Mouse (Mus musculus) forebrain, postnatal 0 days (tissue): ENCODE results near the gene Cyp17a1. TPM values are rescaled to one million over a fixed set of nuclear protein-coding genes. Genes with fewer than 3 reads are reported as not detected.

Experiments
- ATAC-seq: fragments of 200-750 bp; cut with Nextera tagmentation; 2 replicates; pipeline ENCODE4 v1.8.0; 2017; ENCODE audit warnings: mild to moderate bottlenecking, moderate library complexity
- DNase-seq: peaks from one replicate; pipeline ENCODE4 v3.0.0-alpha.2; 2015
- H3K27ac ChIP-seq: fragments of 300-500 bp; sonication (generic); 2 replicates; pipeline ENCODE4 v1.5.1; 2014; ENCODE audit warnings: low read depth, mild to moderate bottlenecking, antibody characterized with exemption, low read length, moderate library complexity, mixed read lengths
- H3K27me3 ChIP-seq: fragments of 300-500 bp; sonication (generic); 2 replicates; pipeline ENCODE4 v1.6.1; 2014; ENCODE audit warnings: mild to moderate bottlenecking, low read length, mixed read lengths; ENCODE audit not compliant: insufficient read depth
- H3K36me3 ChIP-seq: fragments of 300-500 bp; sonication (generic); 2 replicates; pipeline ENCODE4 v1.6.1; 2014; ENCODE audit warnings: mild to moderate bottlenecking, moderate library complexity; ENCODE audit not compliant: insufficient read depth
- H3K4me1 ChIP-seq: fragments of 300-500 bp; sonication (generic); 2 replicates; pipeline ENCODE4 v1.6.1; 2014; ENCODE audit warnings: antibody characterized with exemption; ENCODE audit not compliant: insufficient read depth
- H3K4me2 ChIP-seq: fragments of 300-500 bp; sonication (generic); 2 replicates; pipeline ENCODE4 v1.6.1; 2014; ENCODE audit warnings: low read depth, mild to moderate bottlenecking, moderate library complexity
- H3K4me3 ChIP-seq: fragments of 300-500 bp; sonication (generic); 2 replicates; pipeline ENCODE4 v1.5.1; 2014; ENCODE audit warnings: low read depth, low read length, mixed read lengths
- H3K9ac ChIP-seq: fragments of 300-500 bp; sonication (generic); 2 replicates; pipeline ENCODE4 v1.6.1; 2014; ENCODE audit warnings: mild to moderate bottlenecking
- H3K9me3 ChIP-seq: fragments of 300-500 bp; sonication (generic); 2 replicates; pipeline ENCODE4 v1.6.1; 2016; ENCODE audit warnings: low read length
- CTCF ChIP-seq: sonication (generic); IDR thresholded peaks from 2 replicates; pipeline ENCODE4 v1.5.1; 2016; ENCODE audit warnings: antibody characterized with exemption, control low read depth, low read depth
- WGBS: fragments of 180-500 bp; shearing (Covaris S2); extraction: QIAGEN DNeasy Blood & Tissue Kit; methylation state at CpG from one replicate; pipeline ENCODE4 v1.1.7; 2014; 5-methylcytosine and 5-hydroxymethylcytosine counted together
- polyA plus RNA-seq: library from polyadenylated mRNA; unstranded; fragments of >200 nt; fragmentation: Nextera tagmentation; extraction: Ambion mirVana; gene quantifications from 2 replicates; pipeline ENCODE4 v1.2.1, GENCODE M21; 2015
- total RNA-seq: library from RNA; depleted of rRNA; stranded (reverse); fragments of >200 nt; gene quantifications from 2 replicates; pipeline ENCODE4 v1.2.3, GENCODE M21; 2014

Cyp17a1 gene
- total and polyA plus RNA-seq, 2 experiments from 2014 or later = not detected

- 48% methylated on average over 12 of the region's 12 CpGs for WGBS
- no peak for DNase-seq
- Histone ChIP-seq H3K9ac (no peak overlapping the region), H3K9me3 (no peaks in the 10 kb centered on the region), H3K27me3 (no peaks in the 10 kb centered on the region), H3K4me2 (0 out of 2 replicates have a peak overlapping the region, but pooled peaks have one; percentile 31), H3K36me3 (no peaks in the 10 kb centered on the region), H3K4me1 (peaks cover 25% of the 10 kb centered on the region; the same call in 1 of the 2 replicates), H3K4me3 (no peak overlapping the region), H3K27ac (no peak overlapping the region)
- no peak; the same call in 1 of the 2 replicates for ATAC-seq
- TF ChIP-seq CTCF = no peak
Observed at GRCm38 (mm10) chr19:46622659-46623193, 50.2 kb downstream of the Cyp17a1 start.

- H3K36me3 ChIP-seq = no peaks in the 10 kb centered on the region
- TF ChIP-seq CTCF = no peak
- H3K9ac ChIP-seq = no peak overlapping the region
- ATAC-seq (no peak), DNase-seq (no peak)
- no peaks in the 10 kb centered on the region for H3K27me3 ChIP-seq
- no peaks in the 10 kb centered on the region for H3K9me3 ChIP-seq
- H3K4me2 ChIP-seq = no peak overlapping the region
- H3K27ac ChIP-seq = no peak overlapping the region; the same call in 1 of the 2 replicates
- H3K4me1 ChIP-seq = peaks cover 25% of the 10 kb centered on the region; the same call in 1 of the 2 replicates
- 64% methylated on average over 19 of the region's 19 CpGs for WGBS
- H3K4me3 ChIP-seq = no peak overlapping the region
Observed at GRCm38 (mm10) chr19:46621236-46622183, 51.5 kb downstream of the Cyp17a1 start.

- Histone ChIP-seq H3K9me3 (no peaks in the 10 kb centered on the region), H3K27ac (no peak overlapping the region), H3K4me1 (peaks cover 25% of the 10 kb centered on the region; the same call in 1 of the 2 replicates), H3K4me3 (no peak overlapping the region), H3K9ac (no peak overlapping the region), H3K27me3 (no peaks in the 10 kb centered on the region), H3K4me2 (no peak overlapping the region), H3K36me3 (no peaks in the 10 kb centered on the region)
- 78% methylated on average over 14 of the region's 14 CpGs for WGBS
- 0 out of 2 replicates have a peak, but pooled peaks have one; percentile 19 for ATAC-seq
- TF ChIP-seq CTCF = no peak
- no peak for DNase-seq
Observed at GRCm38 (mm10) chr19:46620016-46620808, 52.8 kb downstream of the Cyp17a1 start.

- no peak overlapping the region for H3K4me3 ChIP-seq
- no peaks in the 10 kb centered on the region for H3K9me3 ChIP-seq
- no peak overlapping the region for H3K9ac ChIP-seq
- H3K27ac ChIP-seq = no peak overlapping the region
- no peak for ATAC-seq
- no peak for DNase-seq
- no peaks in the 10 kb centered on the region for H3K27me3 ChIP-seq
- H3K36me3 ChIP-seq = peaks cover under 1% of the 10 kb centered on the region
- peaks cover 25% of the 10 kb centered on the region; the same call in 1 of the 2 replicates for H3K4me1 ChIP-seq
- 96% methylated on average over 6 of the region's 6 CpGs for WGBS
- no peak overlapping the region for H3K4me2 ChIP-seq
- no peak for TF ChIP-seq CTCF
Observed at GRCm38 (mm10) chr19:46619518-46619917, 53.5 kb downstream of the Cyp17a1 start.

- ATAC-seq (no peak), DNase-seq (no peak)
- H3K4me3 ChIP-seq = no peak overlapping the region
- no peaks in the 10 kb centered on the region for H3K27me3 ChIP-seq
- peaks cover 25% of the 10 kb centered on the region; the same call in 1 of the 2 replicates for H3K4me1 ChIP-seq
- 0 out of 2 replicates have a peak overlapping the region, but pooled peaks have one; percentile 4 for H3K27ac ChIP-seq
- TF ChIP-seq CTCF = no peak
- H3K4me2 ChIP-seq = no peak overlapping the region
- peaks cover 6% of the 10 kb centered on the region for H3K36me3 ChIP-seq
- no peaks in the 10 kb centered on the region for H3K9me3 ChIP-seq
- 75% methylated on average over 19 of the region's 19 CpGs for WGBS
- no peak overlapping the region for H3K9ac ChIP-seq
Observed at GRCm38 (mm10) chr19:46619001-46619400, 54.0 kb downstream of the Cyp17a1 start.

GRCm38 (mm10) chr19:46618322-46618721 is 54.6 kb downstream of the Cyp17a1 start:
- ATAC-seq (peak; percentile 23; the same call in 1 of the 2 replicates), DNase-seq (no peak)
- Histone ChIP-seq H3K27ac (0 out of 2 replicates have a peak overlapping the region, but pooled peaks have one; percentile 1), H3K9ac (no peak overlapping the region), H3K9me3 (no peaks in the 10 kb centered on the region), H3K36me3 (peaks cover 12% of the 10 kb centered on the region), H3K4me2 (no peak overlapping the region), H3K4me3 (no peak overlapping the region), H3K27me3 (no peaks in the 10 kb centered on the region), H3K4me1 (peaks cover 22% of the 10 kb centered on the region; the same call in 1 of the 2 replicates)
- WGBS = 33% methylated on average over 9 of the region's 9 CpGs
- no peak for TF ChIP-seq CTCF
